Mouse (Mus musculus) G1E (cell line): ENCODE measurements around the gene Fam118b. TPM values are rescaled to one million over a fixed set of nuclear protein-coding genes. Genes with fewer than 3 reads are reported as not detected.

Experiments
- ATAC-seq: 2 replicates; pipeline ENCODE4 v1.8.0; 2016; ENCODE audit warnings: mild to moderate bottlenecking; ENCODE audit not compliant: insufficient number of reproducible peaks, poor library complexity, low FRiP score, severe bottlenecking; ENCODE audit errors: extremely low read depth
- DNase-seq: peaks from one replicate; pipeline ENCODE4 v3.0.0; 2012; ENCODE audit warnings: low spot score
- H3K27me3 ChIP-seq: 2 replicates; pipeline ENCODE4 v1.6.1; 2012; ENCODE audit warnings: mild to moderate bottlenecking, low read length, inconsistent platforms; ENCODE audit not compliant: insufficient read depth
- H3K36me3 ChIP-seq: replicated peaks from 2 replicates; pipeline ENCODE3; 2012; ENCODE audit warnings: mild to moderate bottlenecking, inconsistent platforms
- H3K4me1 ChIP-seq: 2 replicates; pipeline ENCODE4 v1.6.1; 2012; ENCODE audit warnings: low read depth, low read length, inconsistent platforms, mixed read lengths; ENCODE audit not compliant: insufficient read depth
- H3K4me3 ChIP-seq: 2 replicates; pipeline ENCODE4 v1.5.1; 2012; ENCODE audit warnings: low read depth, mild to moderate bottlenecking, inconsistent platforms, low read length, moderate library complexity, mixed read lengths
- H3K9me3 ChIP-seq: replicated peaks from 2 replicates; pipeline ENCODE4 v1.6.1; 2012; ENCODE audit warnings: inconsistent platforms
- CTCF ChIP-seq: IDR thresholded peaks from 2 replicates; pipeline ENCODE4 v1.5.1; 2012; ENCODE audit warnings: low read depth, low read length, inconsistent platforms, mixed read lengths
- GATA1 ChIP-seq: IDR thresholded peaks from 2 replicates; pipeline ENCODE4 v1.6.1; 2012; ENCODE audit warnings: borderline replicate concordance, low read length, inconsistent platforms, mixed read lengths
- GATA2 ChIP-seq: IDR thresholded peaks from 2 replicates; pipeline ENCODE4 v1.6.1; 2012; ENCODE audit warnings: low read depth, low read length, inconsistent platforms, borderline replicate concordance
- POLR2AphosphoS5 ChIP-seq: IDR thresholded peaks from 2 replicates; pipeline ENCODE4 v1.6.1; 2012; ENCODE audit warnings: low read depth, low read length, inconsistent platforms; ENCODE audit not compliant: insufficient replicate concordance
- TAL1 ChIP-seq: conservative IDR thresholded peaks from 2 replicates; pipeline ENCODE4 v1.6.1; 2012; ENCODE audit warnings: low read depth, low read length, inconsistent platforms, mixed read lengths
- polyA plus RNA-seq: library from polyadenylated mRNA; stranded (reverse); fragments of >175 nt; gene quantifications from 2 replicates; pipeline ENCODE4 v1.2.3, GENCODE M21; 2012
- total RNA-seq, 2 experiments: library from RNA; stranded (forward) in 1 of 2; stranded (reverse) in 1 of 2; fragments of 200-1000 nt in 1 of 2; fragments of >200 nt in 1 of 2; fragmentation: Nextera tagmentation in 1 of 2; gene quantifications; 2 replicates each; pipeline ENCODE4 v1.2.3; 2014 to 2017

Fam118b gene
- total and polyA plus RNA-seq, 3 experiments: 9.5 to 44.0 (median 38.7) TPM

DNA sequence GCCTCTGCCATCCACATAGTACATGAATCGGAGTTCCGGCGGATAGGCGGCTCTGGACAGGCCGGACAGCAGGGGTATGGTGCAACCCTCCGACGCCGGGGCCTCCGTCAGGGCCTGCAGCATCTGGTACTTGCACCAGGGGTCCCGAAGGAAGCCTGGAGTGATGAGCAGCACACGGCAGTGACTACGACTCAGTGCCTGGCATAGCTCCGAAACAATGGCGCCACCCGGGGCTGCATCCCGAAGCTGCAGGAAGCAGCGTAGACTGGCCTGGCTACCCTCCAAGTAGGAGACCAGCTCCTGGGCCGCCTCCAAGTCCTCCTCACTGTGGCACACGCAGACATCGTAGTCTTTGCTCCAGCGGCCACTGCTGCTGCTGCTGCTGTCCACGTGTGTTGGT lies 78.9 kb downstream of the Fam118b start:
- ATAC-seq (no peak), DNase-seq (no peak)
- Histone ChIP-seq H3K9me3 (no peaks in the 10 kb centered on the region), H3K36me3 (peaks cover 67% of the 10 kb centered on the region), H3K4me1 (no peaks in the 10 kb centered on the region; the same call in none of the 2 replicates), H3K4me3 (no peak overlapping the region), H3K27me3 (no peaks in the 10 kb centered on the region)
- TF ChIP-seq POLR2AphosphoS5 (no peak), TAL1 (no peak), CTCF (no peak), GATA1 (no peak), GATA2 (no peak)

DNA sequence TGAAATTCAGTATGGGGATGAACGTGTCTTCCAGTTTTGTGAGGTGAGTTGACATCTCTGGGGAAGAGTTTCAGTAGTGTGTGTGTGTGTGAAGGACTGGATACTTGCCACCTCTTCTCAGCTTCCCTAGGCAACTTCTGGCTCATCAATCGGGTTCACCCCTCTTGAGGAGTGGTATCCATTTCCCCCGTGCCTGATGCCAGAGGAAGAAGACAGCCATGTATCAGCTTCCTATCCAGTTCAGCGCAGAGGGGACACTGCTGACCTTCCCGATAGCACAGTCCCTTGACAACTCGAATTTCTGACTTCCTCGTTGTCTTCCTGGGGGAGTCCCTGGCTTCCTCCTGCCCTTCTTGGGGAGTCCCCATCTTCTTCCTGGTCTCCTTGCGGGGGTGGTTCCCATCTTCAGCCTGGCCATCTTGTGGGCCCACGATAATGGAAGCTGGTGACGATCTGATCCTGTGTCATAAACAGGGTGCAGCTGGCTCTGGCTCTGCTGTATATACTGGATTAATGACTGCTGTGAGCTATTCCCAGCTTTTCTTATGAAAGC lies 80.2 kb downstream of the Fam118b start:
- ATAC-seq (no peak), DNase-seq (no peak)
- peaks cover 8% of the 10 kb centered on the region for H3K4me1 ChIP-seq
- no peaks in the 10 kb centered on the region for H3K9me3 ChIP-seq
- H3K4me3 ChIP-seq: no peak overlapping the region
- H3K27me3 ChIP-seq: no peaks in the 10 kb centered on the region
- TF ChIP-seq POLR2AphosphoS5 (no peak), CTCF (no peak), TAL1 (no peak), GATA1 (no peak), GATA2 (no peak)
- peaks cover 59% of the 10 kb centered on the region for H3K36me3 ChIP-seq

DNA sequence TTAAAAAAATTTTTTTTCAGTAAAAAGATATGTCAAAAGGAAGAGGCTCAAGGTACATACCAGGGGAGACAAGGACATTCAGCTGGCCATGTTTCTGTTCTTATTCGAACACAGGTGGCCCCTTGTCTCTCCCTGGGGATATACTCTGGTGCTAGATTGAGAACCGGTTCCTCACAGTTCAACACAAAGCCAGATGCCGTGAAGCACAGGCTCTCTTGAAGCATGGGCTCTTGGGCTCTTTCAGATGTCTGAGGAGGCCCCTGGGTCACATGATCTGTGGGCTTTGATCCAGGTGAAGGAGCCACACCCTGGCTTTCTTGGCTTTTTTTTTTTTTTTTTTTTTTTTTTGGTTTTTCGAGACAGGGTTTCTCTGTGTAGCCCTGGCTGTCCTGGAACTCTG lies 81.2 kb downstream of the Fam118b start:
- no peak for TF ChIP-seq CTCF
- no peak for TF ChIP-seq POLR2AphosphoS5
- TF ChIP-seq GATA2: no peak
- no peak for TF ChIP-seq TAL1
- TF ChIP-seq GATA1: no peak
- Histone ChIP-seq H3K4me3 (no peak overlapping the region), H3K4me1 (peaks cover 9% of the 10 kb centered on the region), H3K36me3 (peaks cover 54% of the 10 kb centered on the region), H3K27me3 (no peaks in the 10 kb centered on the region), H3K9me3 (no peaks in the 10 kb centered on the region)
- DNase-seq (no peak), ATAC-seq (no peak)

DNA sequence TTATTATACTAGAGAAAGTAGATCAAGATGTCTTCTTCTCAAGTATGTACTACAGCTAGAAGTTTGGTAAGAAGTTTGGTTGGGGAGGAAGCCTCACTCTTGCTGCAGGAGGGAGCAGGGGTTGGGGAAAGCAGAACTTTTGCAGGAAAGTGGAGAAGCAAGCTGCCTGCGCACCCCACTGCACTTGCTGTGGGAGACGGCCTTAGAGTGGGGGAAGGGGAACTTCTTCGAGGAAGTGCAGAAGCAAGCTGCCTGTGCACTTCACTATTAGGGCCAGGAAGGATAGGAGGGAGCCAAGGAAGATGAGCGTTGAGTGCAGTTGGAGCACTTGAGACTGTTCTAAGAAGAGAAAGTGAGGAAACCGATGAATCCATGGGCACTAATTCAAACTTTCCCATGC lies 84.2 kb downstream of the Fam118b start:
- no peaks in the 10 kb centered on the region for H3K27me3 ChIP-seq
- peaks cover 9% of the 10 kb centered on the region for H3K4me1 ChIP-seq
- no peak for DNase-seq
- peaks cover 25% of the 10 kb centered on the region for H3K36me3 ChIP-seq
- no peak overlapping the region for H3K4me3 ChIP-seq
- H3K9me3 ChIP-seq: no peaks in the 10 kb centered on the region
- TF ChIP-seq POLR2AphosphoS5: no peak
- TF ChIP-seq GATA1: no peak
- no peak for TF ChIP-seq GATA2
- no peak for TF ChIP-seq CTCF
- no peak for TF ChIP-seq TAL1
- no peak for ATAC-seq

DNA sequence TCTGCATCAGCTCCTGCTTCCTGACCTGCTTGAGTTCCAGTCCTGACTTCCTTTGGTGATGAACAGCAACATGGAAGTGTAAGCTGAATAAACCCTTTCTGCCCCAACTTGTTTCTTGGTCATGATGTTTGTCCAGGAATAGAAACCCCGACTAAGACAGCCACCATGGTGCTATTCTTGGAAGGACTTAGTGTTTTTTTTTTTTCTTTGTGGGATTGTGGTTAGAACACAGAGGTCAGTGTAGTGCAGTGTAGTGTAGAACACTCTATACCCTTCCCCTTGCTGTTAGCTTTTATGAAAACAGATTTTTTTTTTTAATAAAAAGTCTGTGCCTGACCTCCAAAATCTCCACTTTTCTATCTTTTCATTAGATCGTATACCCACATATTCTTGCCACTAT lies 84.8 kb downstream of the Fam118b start:
- peaks cover 9% of the 10 kb centered on the region for H3K4me1 ChIP-seq
- no peak for DNase-seq
- no peak for ATAC-seq

DNA sequence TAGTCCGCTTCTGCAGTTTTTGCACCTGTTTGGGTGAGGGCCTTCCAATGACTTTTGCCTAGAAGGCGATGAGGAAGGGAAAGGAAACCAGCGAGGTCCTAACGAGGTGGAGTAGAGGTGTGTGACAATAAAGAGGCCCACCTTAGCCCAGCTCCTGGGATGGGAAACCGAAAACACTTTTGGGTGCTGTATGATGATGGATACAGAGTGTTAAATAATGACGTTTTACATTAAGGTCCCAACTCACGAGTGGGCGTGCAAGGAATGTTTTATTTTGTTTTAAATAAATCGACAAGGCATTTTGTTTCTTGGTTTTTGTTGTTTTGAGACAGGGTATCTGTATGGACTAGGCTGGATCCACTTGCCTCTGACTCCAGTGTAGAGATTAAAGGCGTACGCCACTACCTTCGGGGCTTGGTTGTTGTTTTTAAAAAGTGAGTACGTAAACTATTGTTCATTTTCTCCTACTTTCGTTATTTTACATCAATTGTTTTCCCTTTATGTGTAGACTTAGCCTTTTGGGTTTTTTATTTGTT lies 91.4 kb downstream of the Fam118b start:
- Histone ChIP-seq H3K9me3 (no peaks in the 10 kb centered on the region), H3K36me3 (peaks cover 25% of the 10 kb centered on the region), H3K4me3 (peak overlapping the region; percentile 73), H3K27me3 (no peaks in the 10 kb centered on the region), H3K4me1 (peaks cover 16% of the 10 kb centered on the region)
- ATAC-seq: no peak
- no peak for TF ChIP-seq CTCF
- no peak for TF ChIP-seq GATA2
- no peak for TF ChIP-seq GATA1
- no peak for TF ChIP-seq TAL1
- TF ChIP-seq POLR2AphosphoS5: no peak
- DNase-seq: no peak

More for the DNA sequence above, 84.8 kb downstream of the Fam118b start:
- Histone ChIP-seq H3K4me3 (no peak overlapping the region), H3K36me3 (peaks cover 21% of the 10 kb centered on the region), H3K9me3 (no peaks in the 10 kb centered on the region), H3K27me3 (no peaks in the 10 kb centered on the region)
- TF ChIP-seq TAL1 (no peak), GATA1 (no peak), POLR2AphosphoS5 (no peak), CTCF (no peak), GATA2 (no peak)
